In the genomic region with DNA sequence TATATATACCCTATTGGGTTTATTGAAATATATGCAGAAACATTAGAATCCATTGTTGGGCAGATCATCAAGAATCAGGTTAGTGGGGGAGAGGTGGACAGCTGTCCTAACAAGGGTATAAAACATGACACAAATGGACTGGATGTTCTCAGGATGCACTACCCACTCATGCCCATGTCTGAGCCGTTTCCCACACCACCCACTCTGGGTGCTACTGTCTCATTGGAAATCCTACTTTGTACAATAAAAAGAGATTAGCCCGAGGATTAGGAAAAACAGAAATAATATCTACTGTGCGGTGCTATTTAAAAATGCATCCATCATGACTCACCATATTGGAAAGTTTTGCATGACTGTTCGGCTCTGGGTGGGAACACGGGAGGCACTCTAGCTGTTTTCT, we compare ENCODE assay signal across 22 mouse cellular contexts.
A peak's percentile ranks its signal among the peaks of the same experiment; 100 is the strongest.
DNase-seq lines count a peak whose midpoint lies in the region; ATAC-seq lines count a peak whose summit lies in the region.
"Had no signal": no experiment of that assay in that cellular context is flagged by ENCODE, and none has a peak within 500 bp of the region (broad histone marks: within the 10 kb centered on the region; RNA-seq: fewer than 3 reads in every experiment).

No protein-coding gene starts in this region.

- no peak for DNase-seq in frontal cortex, postnatal 36 days (ENCODE audit: low spot score in 2 of 2)
- peak; percentile 51 for DNase-seq in layer of hippocampus, adult 9-11 months
- DNase-seq in layer of hippocampus, adult 11-12 months (ENCODE audit: low spot score) = no peak
- DNase-seq in right cerebral cortex, adult 2 months (ENCODE audit: low spot score in 2 of 2) = peak; percentile 23 to 50
- no peak for DNase-seq in right cerebral cortex, postnatal 14 days
- DNase-seq: adrenal gland, adult 8-10 months; adrenal gland, postnatal 14 days; adrenal gland, postnatal 36 days; B cell, adult 2 months; cerebellum, adult 11 months; cerebellum, adult 18-20 months; cerebellum, adult 8-10 months; cerebellum, adult 9-11 months; cerebellum, postnatal 14 days; cerebellum, postnatal 36 days; embryo, embryonic 11 days had no signal

- peak; percentile 59; the same call in 1 of the 2 replicates for ATAC-seq in frontal cortex, adult (ENCODE audit: low TSS enrichment)
- ATAC-seq: activated CD4-positive, CD25-positive, alpha-beta regulatory T cell, adult 4 months; CD4-positive, CD25-positive, alpha-beta regulatory T cell, adult 4 months; forebrain, embryonic 14.5 days; forebrain, embryonic 16.5 days; Patski had no signal

Comparison
In these comparisons a context has a peak if more than half of its experiments do, and no peak if none do; other contexts are left out.
1. DNase-seq: peak in layer of hippocampus, adult 9-11 months (single experiment) and right cerebral cortex, adult 2 months (2 of 2); none in frontal cortex, postnatal 36 days (0 of 2), layer of hippocampus, adult 11-12 months (single experiment) and right cerebral cortex, postnatal 14 days (single experiment).